Comparison of ENCODE assay signal across 21 mouse cellular contexts in the genomic region with DNA sequence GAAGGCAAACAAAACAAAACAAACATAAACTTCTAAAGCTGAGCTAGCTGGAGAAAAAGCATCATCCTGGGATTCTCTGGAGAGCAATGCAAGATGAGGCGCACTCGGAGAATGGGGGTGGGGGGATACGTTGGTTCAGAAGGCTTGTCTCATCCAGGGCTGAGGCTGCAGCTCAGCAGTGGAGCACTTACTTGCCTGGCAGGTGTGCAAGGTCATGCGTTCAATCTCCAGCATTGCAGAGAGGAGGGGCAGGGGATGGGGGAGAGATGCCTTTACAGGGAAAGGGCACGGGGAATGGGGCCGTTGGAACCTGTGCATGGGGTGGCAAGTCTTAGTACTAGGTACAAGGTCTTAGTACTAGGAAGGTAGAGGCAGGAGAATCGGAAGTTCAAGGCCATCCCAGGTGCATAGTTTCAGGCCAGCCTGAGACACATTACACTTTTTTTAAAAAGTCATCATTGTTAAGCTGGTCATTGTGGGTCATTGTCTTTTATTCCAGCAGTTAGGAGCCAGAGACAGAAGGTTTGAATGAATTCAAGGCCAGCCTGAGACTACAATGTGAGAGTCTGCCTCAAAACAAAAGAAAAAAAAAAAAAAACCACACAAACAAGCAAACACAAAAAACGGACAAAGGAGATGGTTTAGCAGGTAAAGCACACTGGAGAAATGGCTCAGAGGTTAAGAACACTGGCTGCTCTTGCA. TPM values are rescaled to one million over a fixed set of nuclear protein-coding genes. Genes with fewer than 3 reads are reported as not detected.
"Had no signal": no experiment of that assay in that cellular context is flagged by ENCODE, and none has a peak within 500 bp of the region (broad histone marks: within the 10 kb centered on the region; RNA-seq: fewer than 3 reads in every experiment).

No protein-coding gene starts in this region.

- H3K9me3 ChIP-seq: limb, embryonic 15.5 days; liver, embryonic 12.5 days; lung, embryonic 15.5 days; midbrain, embryonic 15.5 days; neural tube, embryonic 13.5 days had no signal

- H3K4me3 ChIP-seq: liver, embryonic 12.5 days; megakaryocyte, embryonic 14.5 days had no signal

- H3K27ac ChIP-seq: liver, embryonic 12.5 days; macrophage; midbrain, embryonic 15.5 days had no signal

- ATAC-seq: intestine, postnatal 0 days; liver, embryonic 12.5 days had no signal

- DNase-seq: kidney, adult 8-10 months; kidney, postnatal 14 days; left cerebral cortex, postnatal 4 days; lung, postnatal 14 days; right cerebral cortex, postnatal 4 days; spleen, adult 18-20 months; thymus, postnatal 36 days had no signal

- H3K9ac ChIP-seq: limb, embryonic 15.5 days; liver, embryonic 12.5 days; lung, embryonic 15.5 days; midbrain, embryonic 15.5 days had no signal

- H3K27me3 ChIP-seq: limb, embryonic 15.5 days had no signal

- H3K36me3 ChIP-seq: limb, embryonic 15.5 days; liver, embryonic 12.5 days; lung, embryonic 15.5 days; midbrain, embryonic 15.5 days; neural tube, embryonic 13.5 days had no signal

RNA-seq across cellular contexts. Expression of a gene that starts 1.5 kb away (rescaled TPM):
- polyA plus RNA-seq: macrophage had no signal

RNA-seq across cellular contexts. Expression of a gene that starts 8.9 kb away (rescaled TPM):
- total RNA-seq: layer of hippocampus, postnatal 10 days; left cerebral cortex, postnatal 10 days; left cerebral cortex, postnatal 4 days had no signal
- polyA plus RNA-seq: intestine, postnatal 0 days; limb, embryonic 15.5 days; liver, embryonic 12.5 days; liver, embryonic 16.5 days; lung, embryonic 15.5 days; macrophage; midbrain, embryonic 11.5 days; midbrain, embryonic 15.5 days; neural tube, embryonic 13.5 days; stomach, embryonic 14.5 days; thymus, postnatal 0 days had no signal
